Mouse (Mus musculus) thymus, postnatal 14 days (tissue): ENCODE data around the gene Tmem25.
"Not testable (repeated sequence)": the region's sequence is repeated elsewhere in the genome, so short reads cannot be mapped to it uniquely, and the experiment has no call there.

Source experiments
- DNase-seq: peaks from one replicate; pipeline ENCODE4 v3.0.0; 2021

The Tmem25 gene

DNA sequence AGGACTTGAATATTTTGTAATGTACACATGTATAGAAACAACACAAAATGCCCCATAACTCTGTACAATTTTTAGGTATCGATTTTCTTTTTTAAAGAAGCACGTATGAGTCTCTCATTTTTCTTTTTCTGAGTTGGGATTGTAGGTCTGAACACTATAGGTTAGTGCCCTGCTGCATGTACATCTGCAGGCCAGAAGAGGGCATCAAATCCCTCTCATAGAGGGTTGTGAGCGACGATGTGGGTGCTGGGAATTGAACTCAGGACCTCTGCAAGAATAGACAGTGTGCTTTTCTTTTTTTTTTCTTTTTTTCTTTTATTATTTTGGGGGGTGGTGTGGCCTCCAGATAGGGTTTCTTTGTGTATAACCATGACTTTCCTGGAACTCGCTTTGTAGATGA is 27.7 kb downstream of the Tmem25 start:
- DNase-seq, result no peak

DNA sequence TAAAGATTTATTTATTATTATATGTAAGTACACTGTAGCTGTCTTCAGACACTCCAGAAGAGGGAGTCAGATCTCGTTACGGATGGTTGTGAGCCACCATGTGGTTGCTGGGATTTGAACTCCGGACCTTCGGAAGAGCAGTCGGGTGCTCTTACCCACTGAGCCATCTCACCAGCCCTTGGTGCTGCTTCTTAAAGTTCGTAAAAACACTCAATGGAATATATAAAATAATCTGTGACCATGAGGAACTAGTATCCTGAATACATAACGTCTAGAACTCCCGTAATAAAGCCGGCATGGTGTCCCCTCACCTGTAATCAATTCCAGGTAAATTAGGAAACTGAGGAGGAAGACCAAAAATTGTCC is 31.1 kb downstream of the Tmem25 start:
- DNase-seq, result not testable (repeated sequence)

DNA sequence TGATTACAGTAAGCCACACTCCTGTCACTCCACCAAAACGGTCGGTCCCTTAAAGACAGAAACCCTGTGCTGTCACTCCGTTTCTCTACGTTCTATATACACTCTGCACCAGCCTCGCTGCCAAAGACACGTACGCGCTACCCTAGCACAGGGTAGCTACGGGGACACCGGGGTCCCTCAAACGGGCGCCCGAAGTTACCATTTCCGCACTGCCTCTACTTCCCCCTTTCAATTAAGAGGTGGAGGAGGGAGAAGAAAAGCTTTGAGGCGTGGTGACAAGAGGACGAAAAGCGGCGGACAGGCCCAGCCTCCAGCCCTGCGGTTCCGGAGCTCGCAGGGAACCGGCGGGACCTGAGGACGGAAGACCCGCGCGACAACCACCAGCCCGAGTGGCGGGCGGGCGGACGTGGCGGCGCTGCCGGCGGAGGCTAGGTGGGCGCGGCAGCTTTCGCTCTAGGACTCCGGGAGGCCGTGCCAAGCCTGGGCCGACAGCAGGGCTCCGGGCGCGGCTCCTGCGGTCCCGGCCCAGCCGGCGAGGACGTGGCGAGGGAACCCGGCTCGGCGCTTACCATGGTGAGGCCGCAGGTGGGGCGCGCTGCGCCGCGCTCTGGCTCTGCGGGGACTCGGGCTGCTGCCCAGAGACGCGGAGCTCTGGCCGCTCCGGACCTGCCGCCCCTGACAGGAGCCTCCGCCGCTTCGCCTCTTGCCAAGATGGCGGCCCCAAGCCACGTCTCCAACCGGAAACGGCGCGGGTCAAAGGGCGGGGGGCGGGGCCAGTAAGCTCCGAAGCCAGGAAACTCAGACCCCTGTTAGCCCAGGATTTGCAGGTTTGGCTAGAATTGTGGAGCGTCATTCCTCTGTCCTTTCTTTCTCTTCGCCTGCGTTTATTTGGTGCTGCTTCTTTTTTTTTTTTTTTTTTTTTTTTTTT is 31.7 kb downstream of the Tmem25 start, which contains the start of the genes Arcn1 and Ift46:
Gene Arcn1 (minus strand): TSS at position 745 of the 928 bp plus-strand sequence.
Gene Ift46 (plus strand): TSS at position 808 of the 928 bp plus-strand sequence.
- peak; percentile 85 for DNase-seq

DNA sequence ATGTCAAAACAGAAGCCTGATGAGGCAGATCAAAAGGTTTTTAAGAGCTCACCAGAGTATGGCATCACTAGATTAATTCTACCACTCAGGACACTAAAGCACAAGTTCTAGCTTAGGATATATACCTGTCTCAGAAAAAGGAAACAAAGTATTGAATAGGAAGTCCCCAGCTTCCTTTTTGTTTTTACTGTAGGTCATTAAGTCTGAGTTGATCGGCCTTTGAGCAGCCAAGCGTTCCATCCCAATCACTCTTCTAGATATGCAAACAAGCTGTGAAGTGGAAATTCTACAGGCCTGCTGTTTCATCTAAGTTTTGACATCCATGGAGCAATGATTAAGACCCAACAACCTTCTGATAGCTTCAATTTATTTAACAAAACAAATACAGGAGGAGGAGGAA is 38.2 kb downstream of the Tmem25 start:
- DNase-seq, result no peak

DNA sequence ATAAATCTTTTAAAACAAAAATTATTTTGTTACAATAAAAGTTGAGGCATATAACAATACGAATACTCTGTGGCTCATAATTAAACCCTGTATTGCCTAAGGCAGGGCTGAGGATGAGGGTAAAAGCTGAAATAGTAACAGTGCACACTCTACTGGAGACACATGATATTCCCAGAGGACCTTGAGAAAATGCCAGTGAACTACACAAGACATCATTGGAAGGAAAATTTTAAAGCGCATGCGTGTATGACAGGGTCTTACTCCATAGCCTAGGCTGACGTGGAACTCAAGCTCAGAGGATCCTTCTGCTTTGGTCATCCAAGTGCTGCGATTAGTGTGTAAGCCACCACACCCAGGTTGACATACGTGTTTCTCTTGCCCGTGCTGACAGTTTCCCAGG is 50.6 kb downstream of the Tmem25 start:
- no peak for DNase-seq

DNA sequence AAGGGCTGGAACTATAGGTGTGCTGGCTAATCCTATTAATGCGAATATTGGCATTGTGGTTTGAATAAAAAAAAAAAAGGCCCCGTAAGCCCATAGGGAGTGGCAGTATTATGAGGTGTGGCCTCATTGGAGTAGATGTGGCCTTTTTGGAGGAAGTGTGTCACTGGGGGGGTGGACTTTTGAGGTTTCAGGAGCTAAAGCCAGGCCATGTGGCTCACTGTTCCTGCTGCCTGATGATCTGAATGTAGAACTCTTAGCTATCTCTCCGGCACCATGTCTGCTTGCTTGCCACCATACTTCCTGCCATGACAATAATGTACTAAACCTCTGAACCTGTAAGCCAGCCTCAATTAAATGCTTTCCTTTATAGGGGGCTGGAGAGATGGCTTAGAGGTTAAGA is 51.8 kb downstream of the Tmem25 start:
- no peak for DNase-seq

DNA sequence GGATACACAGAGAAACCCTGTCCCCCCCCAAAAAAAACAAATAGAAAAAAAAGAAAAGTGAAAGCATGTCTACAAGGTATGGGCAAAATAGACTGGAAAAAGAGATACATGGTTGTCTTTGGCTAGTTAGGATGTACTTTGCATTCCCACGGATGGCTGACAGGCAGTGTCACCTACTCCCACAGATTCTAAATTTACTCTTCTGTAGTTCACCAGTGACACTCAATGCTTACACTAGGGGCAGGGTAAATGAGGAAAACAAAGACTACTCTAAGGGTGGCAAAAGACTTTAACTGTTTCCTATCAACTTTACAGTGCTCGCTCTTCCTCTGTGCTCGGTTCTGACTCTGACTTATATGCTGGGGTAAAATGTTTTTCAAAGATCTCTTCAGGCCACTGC is 52.4 kb downstream of the Tmem25 start:
- no peak for DNase-seq

DNA sequence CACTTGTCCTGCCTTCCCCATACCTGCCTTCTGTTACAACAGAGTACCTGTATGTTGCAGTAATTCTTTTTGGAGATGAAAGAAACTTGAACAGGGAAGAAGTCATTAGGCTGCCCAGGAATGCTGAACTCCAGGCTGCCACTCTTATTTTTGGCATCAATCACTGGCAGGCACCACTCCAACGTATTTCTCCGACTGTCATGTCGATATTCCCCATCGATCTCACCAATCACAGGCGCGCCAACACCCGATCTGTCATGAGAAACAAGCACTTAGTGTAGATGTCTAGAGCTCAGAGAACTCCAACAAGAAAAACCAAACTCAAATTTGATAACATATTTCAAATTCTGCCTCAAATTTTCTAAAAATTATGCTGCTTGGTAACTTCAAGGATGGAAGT is 53.7 kb downstream of the Tmem25 start:
- DNase-seq, result no peak
